Mouse (Mus musculus) spleen, postnatal 36 days (tissue): ENCODE measurements around the gene Sh2d1b1.

Experiments used
- DNase-seq, 2 experiments: peaks; one replicate each; pipeline ENCODE4 v3.0.0; 2022; ENCODE audit warnings: low spot score in 2 of 2, mixed read lengths in 1 of 2

The Sh2d1b1 gene

DNA sequence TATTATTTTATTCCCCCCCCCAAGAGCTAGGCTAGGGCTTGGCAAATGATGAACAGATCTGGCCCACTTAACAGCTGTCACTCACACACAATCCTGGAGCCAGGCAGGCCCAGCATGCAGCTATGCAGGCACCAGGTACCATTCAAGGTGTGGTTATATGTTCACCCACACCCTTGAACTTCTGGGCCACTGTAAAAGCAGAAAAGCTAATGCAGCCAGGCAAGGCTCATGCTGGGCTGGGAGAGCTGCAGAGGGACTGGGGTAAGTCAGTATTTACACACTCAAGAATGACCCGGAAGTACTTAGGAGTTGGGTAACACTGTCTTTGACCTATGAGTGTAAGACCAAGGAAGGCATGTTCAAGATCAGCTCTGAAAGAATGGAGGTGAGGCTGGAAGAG lies 47.2 kb downstream of the Sh2d1b1 start:
- DNase-seq: no peak

DNA sequence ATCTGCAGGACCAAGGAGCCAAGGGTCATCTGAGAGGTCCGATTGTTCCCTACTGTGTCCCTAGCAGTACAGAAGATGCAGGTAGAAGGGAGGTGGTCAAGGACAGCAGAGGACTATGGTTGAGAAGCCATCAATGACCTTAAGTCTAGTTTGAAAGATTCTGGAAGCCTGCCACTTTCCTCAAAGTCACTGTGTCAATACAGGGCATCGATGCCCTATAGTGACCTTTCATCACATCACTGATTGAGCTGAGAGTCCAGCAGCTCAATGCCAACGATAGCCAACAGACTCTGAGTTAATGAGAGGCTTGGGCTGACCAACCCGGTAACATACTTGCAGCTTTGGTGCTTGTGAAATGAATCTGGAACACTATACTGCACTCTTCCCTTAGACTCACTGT lies 48.2 kb downstream of the Sh2d1b1 start:
- DNase-seq: no peak

DNA sequence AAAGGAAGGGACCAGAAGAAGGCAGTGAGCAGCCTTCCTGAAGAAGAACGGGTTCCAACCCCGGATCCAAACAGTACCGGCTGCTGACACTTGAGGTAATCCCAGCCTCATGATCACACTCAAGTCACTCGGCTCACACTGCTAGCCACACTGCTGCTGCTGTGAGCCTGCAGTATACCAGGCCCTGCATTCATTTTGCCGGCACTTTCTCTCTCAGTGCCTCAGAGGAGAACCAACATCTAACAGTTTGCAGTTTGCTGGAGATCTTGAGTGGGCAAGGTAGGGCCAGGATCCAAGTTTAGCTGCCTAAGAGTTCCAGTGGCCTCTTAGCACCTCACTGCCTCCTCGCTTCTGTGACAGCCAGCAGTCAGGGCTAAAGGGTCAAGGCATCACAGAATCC lies 54.8 kb downstream of the Sh2d1b1 start:
- DNase-seq: no peak

DNA sequence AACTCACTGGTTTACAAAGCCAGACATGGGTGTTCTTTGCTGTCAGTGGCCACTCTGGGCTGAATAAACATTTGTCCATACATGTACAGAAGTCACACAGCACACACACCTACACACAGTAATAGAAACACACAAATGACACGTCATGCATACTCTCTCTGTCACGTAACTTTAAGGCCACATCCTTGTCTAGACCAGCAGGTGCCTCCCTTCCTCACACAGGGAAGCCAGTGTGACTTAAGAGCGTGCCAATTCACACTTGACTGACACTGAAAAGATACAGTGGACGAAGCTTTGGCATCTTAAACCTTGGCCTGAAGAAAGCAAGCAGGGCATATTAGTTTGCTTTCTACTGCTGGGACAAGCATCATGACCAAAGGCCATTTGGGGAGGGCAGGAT lies 55.7 kb downstream of the Sh2d1b1 start:
- no peak for DNase-seq
